Mouse (Mus musculus) cerebellum, adult 9-10 months (tissue): ENCODE data around the gene Hist1h3g.

Experiments used
- DNase-seq: peaks from one replicate; pipeline ENCODE4 v3.0.0; 2022

The Hist1h3g gene

DNA sequence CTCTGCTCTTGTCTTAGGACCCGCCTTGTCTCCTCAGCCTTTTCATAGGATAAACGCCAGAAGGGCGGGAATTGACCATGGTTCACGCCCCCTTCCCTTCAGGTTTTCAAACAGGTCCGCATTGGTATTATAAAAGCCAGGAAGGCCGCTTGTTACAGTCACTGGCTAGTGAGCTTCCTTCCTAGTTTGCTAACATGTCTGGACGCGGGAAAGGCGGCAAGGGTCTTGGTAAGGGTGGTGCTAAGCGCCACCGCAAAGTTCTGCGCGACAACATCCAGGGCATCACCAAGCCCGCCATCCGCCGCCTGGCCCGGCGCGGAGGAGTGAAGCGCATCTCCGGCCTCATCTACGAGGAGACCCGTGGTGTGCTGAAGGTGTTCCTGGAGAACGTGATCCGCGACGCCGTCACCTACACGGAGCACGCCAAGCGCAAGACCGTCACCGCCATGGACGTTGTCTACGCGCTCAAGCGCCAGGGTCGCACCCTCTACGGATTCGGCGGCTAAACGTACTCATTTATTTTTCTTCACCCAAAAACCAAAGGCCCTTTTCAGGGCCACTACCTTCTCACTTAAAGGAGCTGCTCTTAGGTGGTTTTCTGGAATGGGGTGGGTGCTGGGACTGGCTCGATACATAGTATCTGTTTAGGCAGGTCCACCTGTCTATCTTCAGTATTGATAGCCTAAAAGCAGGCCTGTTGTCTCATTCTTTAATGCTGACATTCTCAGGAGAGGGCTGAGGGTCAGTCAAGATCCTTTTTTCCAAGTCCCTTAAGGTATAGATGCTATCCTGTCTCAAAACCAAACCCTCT, 46.4 kb downstream of the Hist1h3g start, which contains the start of gene Hist1h4d:
TSS of gene Hist1h4d (plus strand) at position 191 of the 811 bp plus-strand sequence.
- peak; percentile 99 for DNase-seq

- peak; percentile 40 for DNase-seq
Observed at GRCm38 (mm10) chr13:23582219-23583056, 47.2 kb downstream of the Hist1h3g start.

DNA sequence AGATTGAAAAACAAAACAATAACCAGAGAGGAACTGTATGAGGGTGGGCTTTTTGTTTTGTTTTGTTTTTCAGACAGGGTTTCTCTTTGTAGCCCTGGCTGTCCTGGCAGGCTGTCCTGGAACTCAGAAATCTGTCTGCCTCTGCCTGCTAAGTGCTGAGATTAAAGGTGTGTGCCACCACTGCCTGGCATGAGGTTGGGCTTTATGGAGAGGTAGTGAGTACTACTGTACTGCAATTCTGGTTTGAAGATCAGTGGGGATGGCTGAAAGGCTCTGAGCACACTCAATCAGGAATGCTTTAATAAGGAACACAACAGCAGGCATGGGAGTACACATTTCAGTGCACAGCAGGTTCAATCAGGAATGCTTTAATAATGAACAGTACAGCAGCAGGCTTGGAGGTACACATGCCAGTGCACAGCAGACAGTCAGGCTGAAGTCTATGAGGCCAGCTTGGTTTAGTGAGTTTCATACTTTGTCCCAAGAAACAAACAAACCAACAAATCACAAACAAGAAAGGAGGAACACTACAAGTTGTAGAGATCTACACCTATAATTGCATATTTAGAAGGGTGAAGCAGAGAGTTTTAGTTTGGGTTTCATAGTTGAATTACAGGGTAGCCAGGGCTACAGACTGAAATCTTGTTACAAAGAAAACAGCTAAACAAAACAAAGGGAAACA, 48.3 kb downstream of the Hist1h3g start:
- DNase-seq: peak; percentile 9

DNA sequence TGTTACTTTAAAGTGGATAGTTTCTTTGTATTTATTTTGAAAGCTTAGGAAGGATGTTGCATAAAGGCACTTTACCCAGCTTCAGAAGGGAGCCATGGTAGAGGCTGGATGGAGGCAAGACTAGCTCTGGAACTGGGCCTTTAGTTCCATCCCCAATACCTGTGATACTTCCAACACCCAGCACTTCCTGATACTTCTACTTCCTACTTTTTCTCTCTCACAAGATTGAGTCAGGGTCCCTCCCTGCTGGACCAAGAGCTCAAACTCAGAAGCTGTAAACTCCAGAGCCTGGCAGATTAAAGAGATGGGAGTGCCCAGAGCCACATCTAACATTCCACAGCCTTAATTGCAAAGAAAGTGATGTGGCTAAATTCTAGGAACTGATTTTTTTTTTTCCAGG, 49.1 kb downstream of the Hist1h3g start:
- DNase-seq: peak; percentile 12

- DNase-seq: no peak
Observed at GRCm38 (mm10) chr13:23585029-23585441, 49.8 kb downstream of the Hist1h3g start.
